Mouse (Mus musculus): ENCODE measurements around the gene Hoxb2.

Gene Hoxb2

GRCm38 (mm10) chr11:96350341-96350624 is at the start of gene Hoxb2:
TSS of gene Hoxb2 (plus strand) at chr11:96350525.
- TF ChIP-seq NANOG (IDR thresholded peaks at IDR 0.05; ENCODE audit: borderline replicate concordance, low read length) (no peak), CTCF (conservative IDR thresholded peaks at IDR 0.05; ENCODE audit: low read length) (no peak), POU5F1 (IDR thresholded peaks at IDR 0.05; ENCODE audit: borderline replicate concordance, low read length) (no peak)
- peaks cover 52% of the 10 kb centered on the region for H3K4me1 ChIP-seq (replicated peaks; ENCODE audit: low read depth, low read length)
- H3K36me3 ChIP-seq (ENCODE audit: insufficient read depth, low read length) = no peaks in the 10 kb centered on the region
- H3K27me3 ChIP-seq (ENCODE audit: insufficient read depth, low read length) = peaks cover 93% of the 10 kb centered on the region
- no peaks in the 10 kb centered on the region for H3K9me3 ChIP-seq (ENCODE audit: low read length)
- no peak within 1 kb of the TSS for H3K4me3 ChIP-seq (replicated peaks; ENCODE audit: low read length)

- Histone ChIP-seq H3K4me3 (replicated peaks; ENCODE audit: low read length) (peak overlapping the region; percentile 62), H3K4me1 (replicated peaks; ENCODE audit: low read depth, low read length) (peaks cover 63% of the 10 kb centered on the region), H3K9me3 (ENCODE audit: low read length) (no peaks in the 10 kb centered on the region), H3K27me3 (ENCODE audit: insufficient read depth, low read length) (peaks cover 100% of the 10 kb centered on the region), H3K36me3 (ENCODE audit: insufficient read depth, low read length) (no peaks in the 10 kb centered on the region)
- TF ChIP-seq POU5F1 (IDR thresholded peaks at IDR 0.05; ENCODE audit: borderline replicate concordance, low read length) = no peak
- no peak for TF ChIP-seq NANOG (IDR thresholded peaks at IDR 0.05; ENCODE audit: borderline replicate concordance, low read length)
- TF ChIP-seq CTCF (conservative IDR thresholded peaks at IDR 0.05; ENCODE audit: low read length) = no peak
Observed at GRCm38 (mm10) chr11:96301064-96301431, 49.3 kb upstream of the Hoxb2 start.

- Histone ChIP-seq H3K36me3 (ENCODE audit: insufficient read depth, low read length) (no peaks in the 10 kb centered on the region), H3K27me3 (ENCODE audit: insufficient read depth, low read length) (peaks cover 100% of the 10 kb centered on the region), H3K4me1 (replicated peaks; ENCODE audit: low read depth, low read length) (peaks cover 62% of the 10 kb centered on the region), H3K9me3 (ENCODE audit: low read length) (no peaks in the 10 kb centered on the region), H3K4me3 (replicated peaks; ENCODE audit: low read length) (no peak overlapping the region)
- no peak for TF ChIP-seq CTCF (conservative IDR thresholded peaks at IDR 0.05; ENCODE audit: low read length)
- TF ChIP-seq NANOG (IDR thresholded peaks at IDR 0.05; ENCODE audit: borderline replicate concordance, low read length) = no peak
- TF ChIP-seq POU5F1 (IDR thresholded peaks at IDR 0.05; ENCODE audit: borderline replicate concordance, low read length) = no peak
Observed at GRCm38 (mm10) chr11:96301837-96302236, 48.5 kb upstream of the Hoxb2 start.

GRCm38 (mm10) chr11:96302381-96303150 is 47.8 kb upstream of the Hoxb2 start:
- Histone ChIP-seq H3K27me3 (ENCODE audit: insufficient read depth, low read length) (peaks cover 100% of the 10 kb centered on the region), H3K9me3 (ENCODE audit: low read length) (no peaks in the 10 kb centered on the region), H3K36me3 (ENCODE audit: insufficient read depth, low read length) (no peaks in the 10 kb centered on the region), H3K4me1 (replicated peaks; ENCODE audit: low read depth, low read length) (peaks cover 62% of the 10 kb centered on the region), H3K4me3 (replicated peaks; ENCODE audit: low read length) (no peak overlapping the region)
- TF ChIP-seq POU5F1 (IDR thresholded peaks at IDR 0.05; ENCODE audit: borderline replicate concordance, low read length) = no peak
- no peak for TF ChIP-seq CTCF (conservative IDR thresholded peaks at IDR 0.05; ENCODE audit: low read length)
- no peak for TF ChIP-seq NANOG (IDR thresholded peaks at IDR 0.05; ENCODE audit: borderline replicate concordance, low read length)

GRCm38 (mm10) chr11:96303151-96304099 is 46.9 kb upstream of the Hoxb2 start, which contains the start of gene Hoxb5:
TSS of gene Hoxb5 (plus strand) at chr11:96303336.
- Histone ChIP-seq H3K4me3 (replicated peaks; ENCODE audit: low read length) (peak within 1 kb of the TSS; percentile 54), H3K27me3 (ENCODE audit: insufficient read depth, low read length) (peaks cover 100% of the 10 kb centered on the region), H3K36me3 (ENCODE audit: insufficient read depth, low read length) (no peaks in the 10 kb centered on the region), H3K4me1 (replicated peaks; ENCODE audit: low read depth, low read length) (peaks cover 62% of the 10 kb centered on the region), H3K9me3 (ENCODE audit: low read length) (no peaks in the 10 kb centered on the region)
- no peak for TF ChIP-seq NANOG (IDR thresholded peaks at IDR 0.05; ENCODE audit: borderline replicate concordance, low read length)
- peak; percentile 2; the same call in 1 of the 2 replicates for TF ChIP-seq CTCF (conservative IDR thresholded peaks at IDR 0.05; ENCODE audit: low read length)
- TF ChIP-seq POU5F1 (IDR thresholded peaks at IDR 0.05; ENCODE audit: borderline replicate concordance, low read length) = no peak

- Histone ChIP-seq H3K9me3 (ENCODE audit: low read length) (no peaks in the 10 kb centered on the region), H3K27me3 (ENCODE audit: insufficient read depth, low read length) (peaks cover 100% of the 10 kb centered on the region), H3K36me3 (ENCODE audit: insufficient read depth, low read length) (no peaks in the 10 kb centered on the region), H3K4me1 (replicated peaks; ENCODE audit: low read depth, low read length) (peaks cover 54% of the 10 kb centered on the region), H3K4me3 (replicated peaks; ENCODE audit: low read length) (no peak overlapping the region)
- TF ChIP-seq NANOG (IDR thresholded peaks at IDR 0.05; ENCODE audit: borderline replicate concordance, low read length) (no peak), POU5F1 (IDR thresholded peaks at IDR 0.05; ENCODE audit: borderline replicate concordance, low read length) (no peak), CTCF (conservative IDR thresholded peaks at IDR 0.05; ENCODE audit: low read length) (no peak)
Observed at GRCm38 (mm10) chr11:96304381-96305195, 45.7 kb upstream of the Hoxb2 start.

GRCm38 (mm10) chr11:96305505-96306182 is 44.7 kb upstream of the Hoxb2 start:
- Histone ChIP-seq H3K4me3 (replicated peaks; ENCODE audit: low read length) (no peak overlapping the region), H3K27me3 (ENCODE audit: insufficient read depth, low read length) (peaks cover 100% of the 10 kb centered on the region)

More at GRCm38 (mm10) chr11:96305505-96306182, 44.7 kb upstream of the Hoxb2 start:
- Histone ChIP-seq H3K4me1 (replicated peaks; ENCODE audit: low read depth, low read length) (peaks cover 47% of the 10 kb centered on the region), H3K9me3 (ENCODE audit: low read length) (no peaks in the 10 kb centered on the region), H3K36me3 (ENCODE audit: insufficient read depth, low read length) (no peaks in the 10 kb centered on the region)
- no peak for TF ChIP-seq POU5F1 (IDR thresholded peaks at IDR 0.05; ENCODE audit: borderline replicate concordance, low read length)
- no peak for TF ChIP-seq CTCF (conservative IDR thresholded peaks at IDR 0.05; ENCODE audit: low read length)
- TF ChIP-seq NANOG (IDR thresholded peaks at IDR 0.05; ENCODE audit: borderline replicate concordance, low read length) = no peak
